Mouse (Mus musculus): ENCODE measurements around the gene Htra1.

DNA sequence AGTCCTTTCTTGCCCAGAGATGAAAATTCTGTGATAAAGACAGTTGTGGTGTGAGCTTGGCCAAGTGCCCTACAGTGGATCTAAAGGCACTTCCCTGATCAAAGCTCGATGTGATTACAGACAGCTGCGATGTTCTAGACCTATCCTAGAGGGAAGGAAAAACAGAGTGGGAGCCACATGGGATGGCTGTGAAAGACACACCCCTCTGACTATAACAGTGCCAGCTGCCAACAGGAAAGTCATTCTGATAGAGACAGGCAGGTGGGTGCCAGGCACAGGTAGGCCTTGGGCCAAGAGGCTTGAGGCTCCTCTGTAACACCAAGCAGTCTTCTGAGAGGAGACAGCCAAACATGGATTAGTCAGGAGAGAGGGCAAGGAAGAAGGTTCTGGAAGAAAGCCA is 83.3 kb downstream of the Htra1 start:
- TF ChIP-seq POLR2A (IDR thresholded peaks at IDR 0.05; ENCODE audit: borderline replicate concordance, insufficient read depth, low read length): no peak
- no peak for TF ChIP-seq CTCF (IDR thresholded peaks at IDR 0.05; ENCODE audit: borderline replicate concordance, insufficient read depth, low read depth, low read length)

Measured in cerebellum, adult 2 months (tissue).